Mouse (Mus musculus) A20 (cell line): ENCODE measurements around the gene Sec14l1.
A peak's percentile ranks its signal among the peaks of the same experiment; 100 is the strongest.

ENCODE experiments used
- DNase-seq: peaks from one replicate; pipeline ENCODE4 v3.0.0-alpha.2; 2011; ENCODE audit warnings: low read depth, low spot score

Sec14l1 gene

GRCm38 (mm10) chr11:117127931-117128548, 13.1 kb downstream of the Sec14l1 start:
- DNase-seq, result no peak

GRCm38 (mm10) chr11:117129473-117129872, 14.5 kb downstream of the Sec14l1 start:
- DNase-seq, result no peak

GRCm38 (mm10) chr11:117130068-117130467, 15.1 kb downstream of the Sec14l1 start:
- no peak for DNase-seq

GRCm38 (mm10) chr11:117130888-117131287, 15.9 kb downstream of the Sec14l1 start:
- no peak for DNase-seq

- no peak for DNase-seq
Measured at GRCm38 (mm10) chr11:117131450-117131849, 16.5 kb downstream of the Sec14l1 start.

- no peak for DNase-seq
Measured at GRCm38 (mm10) chr11:117134776-117135387, 19.9 kb downstream of the Sec14l1 start.

GRCm38 (mm10) chr11:117135457-117136290, 20.7 kb downstream of the Sec14l1 start:
- no peak for DNase-seq

GRCm38 (mm10) chr11:117136880-117137279, 21.9 kb downstream of the Sec14l1 start:
- DNase-seq, result no peak

GRCm38 (mm10) chr11:117138213-117138761, 23.3 kb downstream of the Sec14l1 start:
- DNase-seq, result no peak

- DNase-seq, result no peak
Measured at GRCm38 (mm10) chr11:117138795-117139463, 24.0 kb downstream of the Sec14l1 start.

- DNase-seq, result no peak
Measured at GRCm38 (mm10) chr11:117141376-117142001, 26.5 kb downstream of the Sec14l1 start.

- no peak for DNase-seq
Measured at GRCm38 (mm10) chr11:117142507-117142906, 27.5 kb downstream of the Sec14l1 start.

GRCm38 (mm10) chr11:117145451-117146117, 30.6 kb downstream of the Sec14l1 start:
- DNase-seq, result peak; percentile 21

GRCm38 (mm10) chr11:117146118-117146506, 31.1 kb downstream of the Sec14l1 start:
- DNase-seq, result no peak

GRCm38 (mm10) chr11:117146776-117147536, 32.0 kb downstream of the Sec14l1 start:
- no peak for DNase-seq

- no peak for DNase-seq
Measured at GRCm38 (mm10) chr11:117148893-117149685, 34.1 kb downstream of the Sec14l1 start.

GRCm38 (mm10) chr11:117150467-117150966, 35.5 kb downstream of the Sec14l1 start:
- peak; percentile 62 for DNase-seq

- no peak for DNase-seq
Measured at GRCm38 (mm10) chr11:117151461-117151860, 36.5 kb downstream of the Sec14l1 start.

GRCm38 (mm10) chr11:117152541-117152940, 37.6 kb downstream of the Sec14l1 start:
- DNase-seq, result no peak
